Comparison of ENCODE assay signal across 18 mouse cellular contexts in the genomic region with DNA sequence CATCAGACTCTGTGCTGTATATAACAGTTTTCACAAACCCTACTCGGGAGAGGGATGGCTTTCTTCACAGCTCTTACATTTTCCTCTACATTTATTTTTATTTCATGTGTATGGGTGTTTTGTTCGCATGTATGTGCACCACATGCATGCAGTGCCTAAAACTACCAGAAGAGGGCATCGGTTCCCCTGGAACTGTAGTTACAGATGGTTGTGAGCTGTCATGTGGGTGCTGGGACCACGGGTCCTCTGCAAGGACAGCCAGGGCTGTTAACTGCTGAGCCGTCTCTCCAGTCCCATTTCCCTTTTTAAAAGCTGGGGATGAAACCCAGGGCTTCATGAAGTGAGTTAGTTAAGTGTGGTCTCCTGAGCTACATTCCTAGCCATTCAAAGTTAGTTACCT. TPM values are rescaled to one million over a fixed set of nuclear protein-coding genes. Genes with fewer than 3 reads are reported as not detected.
DNase-seq lines count a peak whose midpoint lies in the region; ATAC-seq and TF ChIP-seq lines count a peak whose summit lies in the region.
"Had no signal": no experiment of that assay in that cellular context is flagged by ENCODE, and none has a peak within 500 bp of the region (broad histone marks: within the 10 kb centered on the region; RNA-seq: fewer than 3 reads in every experiment).

No protein-coding gene starts in this region.

- H3K36me3 ChIP-seq in forebrain, postnatal 0 days (ENCODE audit: insufficient read depth): no peaks in the 10 kb centered on the region
- no peaks in the 10 kb centered on the region for H3K36me3 ChIP-seq in forebrain, embryonic 10.5 days (replicated peaks)
- H3K36me3 ChIP-seq in lung, embryonic 14.5 days (ENCODE audit: insufficient read depth): 0 out of 2 replicates have a peak, but pooled peaks cover 8% of the 10 kb centered on the region
- no peaks in the 10 kb centered on the region for H3K36me3 ChIP-seq in E14TG2a.4 (ENCODE audit: insufficient read depth, low read length)
- H3K36me3 ChIP-seq in small intestine, adult 2 months (ENCODE audit: control insufficient read depth, insufficient read depth, low read length): no peaks in the 10 kb centered on the region
- H3K36me3 ChIP-seq: forebrain, embryonic 15.5 days; hindbrain, embryonic 10.5 days; midbrain, embryonic 12.5 days had no signal

- H3K4me2 ChIP-seq in forebrain, postnatal 0 days (ENCODE audit: low read depth): no peak overlapping the region
- H3K4me2 ChIP-seq in lung, embryonic 14.5 days: no peak overlapping the region
- H3K4me2 ChIP-seq: forebrain, embryonic 15.5 days; kidney, embryonic 15.5 days; midbrain, embryonic 12.5 days had no signal

- H3K4me1 ChIP-seq in forebrain, postnatal 0 days (ENCODE audit: insufficient read depth): no peaks in the 10 kb centered on the region
- peaks cover 8% of the 10 kb centered on the region for H3K4me1 ChIP-seq in forebrain, embryonic 10.5 days
- H3K4me1 ChIP-seq in lung, embryonic 14.5 days (ENCODE audit: insufficient read depth): no peaks in the 10 kb centered on the region
- peaks cover 14% of the 10 kb centered on the region for H3K4me1 ChIP-seq in E14TG2a.4 (replicated peaks; ENCODE audit: low read depth, low read length)
- no peaks in the 10 kb centered on the region for H3K4me1 ChIP-seq in small intestine, adult 2 months (ENCODE audit: control insufficient read depth, insufficient read depth, insufficient read length, low read length)
- H3K4me1 ChIP-seq: forebrain, embryonic 15.5 days; hindbrain, embryonic 10.5 days; kidney, embryonic 15.5 days; midbrain, embryonic 12.5 days had no signal

- 0 out of 2 replicates have a peak, but pooled peaks have one; percentile 9 for TF ChIP-seq CTCF in forebrain, postnatal 0 days (IDR thresholded peaks at IDR 0.05; ENCODE audit: low read depth)
- TF ChIP-seq CTCF in lung, embryonic 14.5 days (IDR thresholded peaks at IDR 0.05; ENCODE audit: low read depth): peak; percentile 49
- peak; percentile 49 for TF ChIP-seq CTCF in E14TG2a.4 (conservative IDR thresholded peaks at IDR 0.05; ENCODE audit: low read length)
- 0 out of 2 replicates have a peak, but pooled peaks have one; percentile 18 for TF ChIP-seq CTCF in small intestine, adult 2 months (IDR thresholded peaks at IDR 0.05; ENCODE audit: extremely low read depth, insufficient read length, insufficient replicate concordance, low read depth, low read length)

- ATAC-seq in forebrain, postnatal 0 days: no peak
- ATAC-seq in lung, embryonic 14.5 days (ENCODE audit: insufficient read depth): no peak
- ATAC-seq: forebrain, embryonic 15.5 days had no signal

- H3K27ac ChIP-seq in forebrain, postnatal 0 days (ENCODE audit: low read depth, low read length): no peak overlapping the region
- H3K27ac ChIP-seq in forebrain, embryonic 10.5 days: no peak overlapping the region
- no peak overlapping the region for H3K27ac ChIP-seq in lung, embryonic 14.5 days (ENCODE audit: low read depth)
- no peak overlapping the region for H3K27ac ChIP-seq in small intestine, adult 2 months (ENCODE audit: insufficient read depth, low read depth, low read length)
- H3K27ac ChIP-seq: forebrain, embryonic 15.5 days; hindbrain, embryonic 10.5 days; kidney, embryonic 15.5 days; midbrain, embryonic 12.5 days had no signal

- no peak for DNase-seq in forebrain, postnatal 0 days
- no peak for DNase-seq in forebrain, embryonic 10.5 days (ENCODE audit: extremely low spot score, low spot score)
- no peak for DNase-seq in lung, embryonic 14.5 days
- DNase-seq in lung, postnatal 14 days: no peak
- no peak for DNase-seq in right cerebral cortex, adult 2 months (ENCODE audit: low spot score in 2 of 2)
- DNase-seq: adrenal gland, adult 8-10 months; cerebellum, adult 11-12 months; cerebellum, postnatal 25 days; right cerebral cortex, postnatal 4 days had no signal

- no peaks in the 10 kb centered on the region for H3K27me3 ChIP-seq in forebrain, postnatal 0 days (ENCODE audit: insufficient read depth, low read length)
- no peaks in the 10 kb centered on the region; the same call in 1 of the 2 replicates for H3K27me3 ChIP-seq in forebrain, embryonic 10.5 days (ENCODE audit: poor library complexity, severe bottlenecking)
- H3K27me3 ChIP-seq in lung, embryonic 14.5 days (ENCODE audit: insufficient read depth, low read length): no peaks in the 10 kb centered on the region
- peaks cover 43% of the 10 kb centered on the region for H3K27me3 ChIP-seq in E14TG2a.4 (ENCODE audit: insufficient read depth, low read length)
- no peaks in the 10 kb centered on the region for H3K27me3 ChIP-seq in small intestine, adult 2 months (ENCODE audit: control insufficient read depth, insufficient read depth, low read length)
- H3K27me3 ChIP-seq: forebrain, embryonic 15.5 days; kidney, embryonic 15.5 days; midbrain, embryonic 12.5 days had no signal

- no peaks in the 10 kb centered on the region for H3K9me3 ChIP-seq in forebrain, postnatal 0 days (ENCODE audit: low read length)
- H3K9me3 ChIP-seq in forebrain, embryonic 10.5 days: peaks cover 5% of the 10 kb centered on the region
- peaks cover 4% of the 10 kb centered on the region; the same call in 1 of the 2 replicates for H3K9me3 ChIP-seq in lung, embryonic 14.5 days (ENCODE audit: low read depth, low read length)
- H3K9me3 ChIP-seq in E14TG2a.4 (ENCODE audit: low read length): peaks cover 7% of the 10 kb centered on the region; the same call in 1 of the 2 replicates

- no peak for TF ChIP-seq POLR2A in small intestine, adult 2 months (IDR thresholded peaks at IDR 0.05; ENCODE audit: low read depth, low read length)

- H3K9ac ChIP-seq in forebrain, postnatal 0 days: no peak overlapping the region
- no peak overlapping the region for H3K9ac ChIP-seq in lung, embryonic 14.5 days
- H3K9ac ChIP-seq: forebrain, embryonic 15.5 days; kidney, embryonic 15.5 days; midbrain, embryonic 12.5 days had no signal

- 95% methylated on average over 5 of the region's 5 CpGs for WGBS in forebrain, postnatal 0 days
- WGBS in forebrain, embryonic 10.5 days: 90% methylated on average over 5 of the region's 5 CpGs
- 94% methylated on average over 5 of the region's 5 CpGs for WGBS in lung, embryonic 14.5 days
- WGBS in small intestine, adult 2 months: 90% methylated on average over 5 of the region's 5 CpGs

- H3K4me3 ChIP-seq in forebrain, postnatal 0 days (ENCODE audit: low read depth, low read length): no peak overlapping the region
- no peak overlapping the region for H3K4me3 ChIP-seq in forebrain, embryonic 10.5 days
- H3K4me3 ChIP-seq in lung, embryonic 14.5 days (ENCODE audit: low read depth, low read length): no peak overlapping the region
- H3K4me3 ChIP-seq in E14TG2a.4 (replicated peaks; ENCODE audit: low read length): no peak overlapping the region
- no peak overlapping the region for H3K4me3 ChIP-seq in small intestine, adult 2 months (ENCODE audit: low read depth, low read length)
- H3K4me3 ChIP-seq: forebrain, embryonic 15.5 days; hindbrain, embryonic 10.5 days; kidney, embryonic 15.5 days; midbrain, embryonic 12.5 days; myocyte had no signal

RNA-seq across cellular contexts. Expression of gene Rfxap, which starts 12.2 kb away (rescaled TPM):
- 49.7 and 52.3 TPM in 2 replicates for total RNA-seq in forebrain, postnatal 0 days (2014; rRNA removed)
- 44.1 and 52.3 TPM in 2 replicates for polyA plus RNA-seq in forebrain, postnatal 0 days (2015; fragmentation: Nextera tagmentation; extraction: Ambion mirVana)
- 35.9 and 38.9 TPM in 2 replicates for polyA plus RNA-seq in forebrain, embryonic 10.5 days (2016; fragmentation: Nextera tagmentation; extraction: Ambion mirVana)
- 34.4 and 35.6 TPM in 2 replicates for polyA plus RNA-seq in lung, embryonic 14.5 days (2014; fragmentation: Nextera tagmentation; extraction: Ambion mirVana)
- polyA plus RNA-seq in small intestine, adult 2 months (2012; rRNA removed): 16.7 and 31.0 TPM in 2 replicates

RNA-seq across cellular contexts. Expression of gene Smad9, which starts 40.0 kb away (rescaled TPM):
- total RNA-seq in forebrain, postnatal 0 days (2014; rRNA removed): 1.6 and 2.7 TPM in 2 replicates
- 0.21 and 0.35 TPM in 2 replicates for polyA plus RNA-seq in forebrain, postnatal 0 days (2015; fragmentation: Nextera tagmentation; extraction: Ambion mirVana)
- 0.09 TPM in 2 replicates for polyA plus RNA-seq in forebrain, embryonic 10.5 days (2016; fragmentation: Nextera tagmentation; extraction: Ambion mirVana)
- polyA plus RNA-seq in lung, embryonic 14.5 days (2014; fragmentation: Nextera tagmentation; extraction: Ambion mirVana): 2.4 and 2.9 TPM in 2 replicates
- 1.1 and 1.3 TPM in 2 replicates for polyA plus RNA-seq in small intestine, adult 2 months (2012; rRNA removed)
- total RNA-seq: MEL; neutrophil, adult 5-6 weeks had no signal
